Mouse (Mus musculus) neural tube, embryonic 15.5 days (tissue): Measurements from ENCODE around the gene 1700001P01Rik. TPM values are rescaled to one million over a fixed set of nuclear protein-coding genes. Genes with fewer than 3 reads are reported as not detected.
"Not testable (repeated sequence)": the region's sequence is repeated elsewhere in the genome, so short reads cannot be mapped to it uniquely, and the experiment has no call there.

Source experiments
- ATAC-seq: fragments of 200-750 bp; cut with Nextera tagmentation; 2 replicates; pipeline ENCODE4 v1.8.0; 2017; ENCODE audit warnings: mild to moderate bottlenecking, moderate TSS enrichment, moderate library complexity; ENCODE audit not compliant: low FRiP score
- H3K27ac ChIP-seq: fragments of 300-500 bp; sonication (generic); replicated peaks from 2 replicates; pipeline ENCODE4 v1.5.1; 2015; ENCODE audit warnings: mild to moderate bottlenecking, inconsistent platforms
- H3K27me3 ChIP-seq: fragments of 300-500 bp; sonication (generic); replicated peaks from 2 replicates; pipeline ENCODE4 v1.6.1; 2015; ENCODE audit warnings: inconsistent platforms
- H3K36me3 ChIP-seq: fragments of 300-500 bp; sonication (generic); 2 replicates; pipeline ENCODE4 v1.6.1; 2015; ENCODE audit warnings: inconsistent platforms
- H3K4me1 ChIP-seq: fragments of 300-500 bp; sonication (generic); 2 replicates; pipeline ENCODE4 v1.6.1; 2015; ENCODE audit warnings: inconsistent platforms
- H3K4me2 ChIP-seq: fragments of 300-500 bp; sonication (generic); 2 replicates; pipeline ENCODE4 v1.6.1; 2015; ENCODE audit warnings: inconsistent platforms, mild to moderate bottlenecking, moderate library complexity
- H3K4me3 ChIP-seq: fragments of 300-500 bp; sonication (generic); replicated peaks from 2 replicates; pipeline ENCODE4 v1.5.1; 2015; ENCODE audit warnings: mild to moderate bottlenecking, inconsistent platforms
- H3K9ac ChIP-seq: fragments of 300-500 bp; sonication (generic); replicated peaks from 2 replicates; pipeline ENCODE4 v1.6.1; 2015; ENCODE audit warnings: mild to moderate bottlenecking, inconsistent platforms
- H3K9me3 ChIP-seq: fragments of 300-500 bp; sonication (generic); replicated peaks from 2 replicates; pipeline ENCODE4 v1.6.1; 2016; ENCODE audit warnings: inconsistent platforms
- WGBS: fragments of 180-500 bp; shearing (Covaris S2); methylation state at CpG from one replicate; pipeline ENCODE4 v1.1.7; 2015; ENCODE audit warnings: mixed read lengths; 5-methylcytosine and 5-hydroxymethylcytosine counted together
- microRNA-seq: library from miRNA; unstranded; fragments of <30 nt; microRNA quantifications from one replicate; pipeline ENCODE4, GENCODE M21; 2017
- polyA plus RNA-seq: library from polyadenylated mRNA; unstranded; fragments of >200 nt; fragmentation: Nextera tagmentation; extraction: Ambion mirVana; gene quantifications from 2 replicates; pipeline ENCODE4 v1.2.1, GENCODE M21; 2015

The 1700001P01Rik gene
- polyA plus RNA-seq, 1 experiment from 2014 or later: 0.88 TPM

- H3K4me3 ChIP-seq: no peak overlapping the region
- no peaks in the 10 kb centered on the region for H3K27me3 ChIP-seq
- no peak overlapping the region for H3K27ac ChIP-seq
- no peak overlapping the region for H3K9ac ChIP-seq
- H3K4me1 ChIP-seq: peaks cover 37% of the 10 kb centered on the region
- H3K4me2 ChIP-seq: no peak overlapping the region
- no peaks in the 10 kb centered on the region for H3K36me3 ChIP-seq
- no peaks in the 10 kb centered on the region for H3K9me3 ChIP-seq
- no peak for ATAC-seq
- WGBS: 43% methylated on average over 7 of the region's 7 CpGs
Observed at GRCm38 (mm10) chr11:97740190-97740589, 35.5 kb downstream of the 1700001P01Rik start.

DNA sequence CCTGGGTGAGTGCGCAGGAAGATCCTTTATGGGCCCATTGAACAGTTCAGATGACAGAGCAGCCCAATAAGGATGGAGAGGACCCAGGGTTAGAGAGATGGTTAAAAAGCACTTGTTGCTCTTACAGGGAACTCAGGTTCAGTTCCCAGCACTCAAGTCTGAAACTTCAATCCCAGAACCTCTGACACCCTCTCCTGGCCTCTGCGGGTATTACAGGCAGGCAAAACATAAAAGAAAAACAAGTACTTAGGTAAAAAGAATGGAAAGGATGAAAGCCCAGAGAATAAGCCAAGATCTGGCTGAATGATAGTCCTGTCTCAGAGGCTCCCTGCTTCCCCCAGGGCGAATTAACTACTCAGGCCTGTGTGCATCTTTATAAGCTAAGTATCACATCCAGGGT lies 36.6 kb downstream of the 1700001P01Rik start:
- Histone ChIP-seq H3K4me2 (no peak overlapping the region), H3K27ac (no peak overlapping the region), H3K27me3 (no peaks in the 10 kb centered on the region), H3K36me3 (no peaks in the 10 kb centered on the region), H3K9ac (no peak overlapping the region), H3K4me1 (peaks cover 37% of the 10 kb centered on the region), H3K9me3 (no peaks in the 10 kb centered on the region), H3K4me3 (no peak overlapping the region)
- no peak for ATAC-seq
- WGBS: 92% methylated on average over 3 of the region's 3 CpGs

DNA sequence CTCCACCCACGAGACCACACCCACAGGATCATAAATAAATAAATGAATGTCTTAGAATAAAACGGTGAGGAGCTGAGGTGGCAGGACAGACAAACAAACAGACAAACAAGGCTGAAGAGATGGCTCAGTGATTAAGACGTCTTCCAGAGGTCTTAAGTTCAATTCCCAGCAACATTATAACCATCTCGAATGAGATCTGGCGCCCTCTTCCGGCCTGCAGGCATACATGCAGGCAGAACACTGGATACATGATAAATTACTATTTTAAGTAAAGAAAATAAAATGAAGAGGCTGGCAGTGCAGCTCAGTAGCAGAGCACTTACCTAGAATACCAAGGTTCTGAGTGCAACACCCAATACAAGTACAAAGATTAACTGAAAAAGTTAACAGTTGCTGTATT lies 37.0 kb downstream of the 1700001P01Rik start:
- no peak overlapping the region for H3K9ac ChIP-seq
- no peak overlapping the region for H3K4me2 ChIP-seq
- WGBS: 63% methylated on average over 6 of the region's 6 CpGs
- no peak for ATAC-seq
- H3K27me3 ChIP-seq: no peaks in the 10 kb centered on the region
- no peaks in the 10 kb centered on the region for H3K36me3 ChIP-seq
- H3K9me3 ChIP-seq: no peaks in the 10 kb centered on the region
- no peak overlapping the region for H3K4me3 ChIP-seq
- no peak overlapping the region for H3K27ac ChIP-seq
- peaks cover 34% of the 10 kb centered on the region for H3K4me1 ChIP-seq

DNA sequence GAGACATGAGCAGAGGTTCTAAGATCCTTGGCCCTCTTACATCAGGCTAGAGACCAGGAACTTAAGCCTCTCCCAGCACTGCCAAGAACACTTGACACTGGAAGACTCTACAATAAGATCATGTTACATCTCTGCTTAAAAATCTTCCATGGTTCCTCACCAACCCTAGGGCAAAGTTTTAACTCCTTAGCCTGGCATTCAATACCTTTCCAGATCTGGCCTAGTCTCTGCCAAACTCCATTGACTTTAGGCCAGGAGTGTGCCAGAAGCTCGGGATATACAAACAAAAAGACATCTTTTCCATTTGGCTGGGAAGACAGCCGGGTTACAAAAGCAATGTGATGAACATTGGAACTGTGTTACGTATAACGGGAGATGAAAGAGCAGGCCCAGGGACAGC lies 38.1 kb downstream of the 1700001P01Rik start:
- WGBS: 74% methylated on average over 4 of the region's 4 CpGs
- no peak overlapping the region for H3K9ac ChIP-seq
- ATAC-seq: no peak

GRCm38 (mm10) chr11:97736645-97737044 lies 39.1 kb downstream of the 1700001P01Rik start:
- 96% methylated on average over 5 of the region's 5 CpGs for WGBS
- H3K27me3 ChIP-seq: no peaks in the 10 kb centered on the region
- H3K27ac ChIP-seq: no peak overlapping the region
- no peak overlapping the region for H3K9ac ChIP-seq
- ATAC-seq: no peak
- H3K9me3 ChIP-seq: no peaks in the 10 kb centered on the region
- H3K4me2 ChIP-seq: no peak overlapping the region
- peaks cover 9% of the 10 kb centered on the region for H3K36me3 ChIP-seq
- H3K4me3 ChIP-seq: no peak overlapping the region
- H3K4me1 ChIP-seq: peaks cover 14% of the 10 kb centered on the region

More for the DNA sequence above, 38.1 kb downstream of the 1700001P01Rik start:
- Histone ChIP-seq H3K4me1 (peaks cover 23% of the 10 kb centered on the region), H3K9me3 (no peaks in the 10 kb centered on the region), H3K27ac (no peak overlapping the region), H3K4me2 (no peak overlapping the region), H3K4me3 (no peak overlapping the region), H3K27me3 (no peaks in the 10 kb centered on the region), H3K36me3 (no peaks in the 10 kb centered on the region)

GRCm38 (mm10) chr11:97734810-97735209 lies 40.9 kb downstream of the 1700001P01Rik start:
- H3K27me3 ChIP-seq, H3K4me3 ChIP-seq, ATAC-seq, H3K9ac ChIP-seq, H3K27ac ChIP-seq, H3K4me2 ChIP-seq, H3K4me1 ChIP-seq, H3K9me3 ChIP-seq: not testable (repeated sequence)
- peaks cover 25% of the 10 kb centered on the region for H3K36me3 ChIP-seq
- WGBS: 89% methylated on average over 5 of the region's 5 CpGs

GRCm38 (mm10) chr11:97733689-97734088 lies 42.0 kb downstream of the 1700001P01Rik start:
- Histone ChIP-seq H3K4me3 (no peak overlapping the region), H3K27ac (no peak overlapping the region), H3K9me3 (no peaks in the 10 kb centered on the region), H3K4me1 (no peaks in the 10 kb centered on the region), H3K27me3 (no peaks in the 10 kb centered on the region), H3K36me3 (peaks cover 33% of the 10 kb centered on the region), H3K9ac (no peak overlapping the region), H3K4me2 (no peak overlapping the region)
- no peak for ATAC-seq
- 57% methylated on average over 10 of the region's 10 CpGs for WGBS

GRCm38 (mm10) chr11:97728730-97729129 lies 47.0 kb downstream of the 1700001P01Rik start:
- Histone ChIP-seq H3K9ac (no peak overlapping the region), H3K27me3 (no peaks in the 10 kb centered on the region), H3K27ac (no peak overlapping the region), H3K4me2 (no peak overlapping the region), H3K9me3 (no peaks in the 10 kb centered on the region), H3K4me1 (no peaks in the 10 kb centered on the region), H3K36me3 (peaks cover 79% of the 10 kb centered on the region), H3K4me3 (no peak overlapping the region)
- WGBS: 92% methylated on average over 7 of the region's 7 CpGs
- no peak for ATAC-seq

- Histone ChIP-seq H3K4me3 (no peak overlapping the region), H3K4me1 (no peaks in the 10 kb centered on the region), H3K9ac (no peak overlapping the region), H3K27ac (no peak overlapping the region), H3K36me3 (peaks cover 83% of the 10 kb centered on the region), H3K9me3 (no peaks in the 10 kb centered on the region), H3K4me2 (no peak overlapping the region), H3K27me3 (no peaks in the 10 kb centered on the region)
- ATAC-seq: no peak
- 84% methylated on average over 7 of the region's 7 CpGs for whole genome bisulfite sequencing
Observed at GRCm38 (mm10) chr11:97728311-97728710, 47.4 kb downstream of the 1700001P01Rik start.

- WGBS: 89% methylated on average over 7 of the region's 7 CpGs
- no peak overlapping the region for H3K4me3 ChIP-seq
Observed at GRCm38 (mm10) chr11:97723709-97724108, 52.0 kb downstream of the 1700001P01Rik start.

More at GRCm38 (mm10) chr11:97723709-97724108, 52.0 kb downstream of the 1700001P01Rik start:
- H3K4me2 ChIP-seq: no peak overlapping the region
- peaks cover 93% of the 10 kb centered on the region for H3K36me3 ChIP-seq
- no peak overlapping the region for H3K9ac ChIP-seq
- no peaks in the 10 kb centered on the region for H3K4me1 ChIP-seq
- H3K9me3 ChIP-seq: no peaks in the 10 kb centered on the region
- no peaks in the 10 kb centered on the region for H3K27me3 ChIP-seq
- no peak for ATAC-seq
- H3K27ac ChIP-seq: no peak overlapping the region

Small RNA genes lying within 50 kb of the gene (microRNA-seq; reads per million reads assigned to microRNA genes)
- not detected for gene Mir8102

Other genes with a start within 250 kb of the 1700001P01Rik start
- gene Srcin1, start 199.7 kb downstream of the 1700001P01Rik start, polyA plus RNA-seq: 7.2 and 10.5 TPM in 2 replicates
- gene Epop, start 146.2 kb downstream of the 1700001P01Rik start, polyA plus RNA-seq: 2.1 TPM in 2 replicates
- gene Mllt6, start 112.5 kb downstream of the 1700001P01Rik start, polyA plus RNA-seq: 2.3 and 3.1 TPM in 2 replicates
- 46.9 and 50.1 TPM in 2 replicates for gene Cisd3, start 90.1 kb downstream of the 1700001P01Rik start, polyA plus RNA-seq
- 17.6 and 17.7 TPM in 2 replicates for gene Pcgf2, start 75.4 kb downstream of the 1700001P01Rik start, polyA plus RNA-seq
- gene Psmb3, start 72.5 kb downstream of the 1700001P01Rik start, polyA plus RNA-seq: 458 and 459 TPM in 2 replicates
- 3.8 and 5.0 TPM in 2 replicates for gene Pip4k2b, start 31.2 kb downstream of the 1700001P01Rik start, polyA plus RNA-seq
- gene Cwc25, start 9.4 kb downstream of the 1700001P01Rik start, polyA plus RNA-seq: 16.2 and 16.4 TPM in 2 replicates
- gene Rpl23, start 6.5 kb upstream of the 1700001P01Rik start, polyA plus RNA-seq: 314 and 372 TPM in 2 replicates
- gene Lasp1, start 23.1 kb upstream of the 1700001P01Rik start, polyA plus RNA-seq: 136 and 143 TPM in 2 replicates
- gene B230217C12Rik, start 64.9 kb upstream of the 1700001P01Rik start, polyA plus RNA-seq: 41.8 and 47.2 TPM in 2 replicates
- 0.49 and 0.69 TPM in 2 replicates for gene Fbxo47, start 108.2 kb upstream of the 1700001P01Rik start, polyA plus RNA-seq
- gene Plxdc1, start 210.5 kb upstream of the 1700001P01Rik start, polyA plus RNA-seq: 1.1 and 1.8 TPM in 2 replicates
- 11.8 and 14.0 TPM in 2 replicates for gene Arl5c, start 220.3 kb upstream of the 1700001P01Rik start, polyA plus RNA-seq
- gene Cacnb1, start 247.1 kb upstream of the 1700001P01Rik start, polyA plus RNA-seq: 50.9 and 63.0 TPM in 2 replicates